Mouse (Mus musculus): ENCODE results near the gene Slc15a1. TPM values are rescaled to one million over a fixed set of nuclear protein-coding genes. Genes with fewer than 3 reads are reported as not detected.
"Not testable (repeated sequence)": the region's sequence is repeated elsewhere in the genome, so short reads cannot be mapped to it uniquely, and the experiment has no call there.

The Slc15a1 gene
- polyA plus RNA-seq, 1 experiment from 2014 or later: 0.06 TPM

DNA sequence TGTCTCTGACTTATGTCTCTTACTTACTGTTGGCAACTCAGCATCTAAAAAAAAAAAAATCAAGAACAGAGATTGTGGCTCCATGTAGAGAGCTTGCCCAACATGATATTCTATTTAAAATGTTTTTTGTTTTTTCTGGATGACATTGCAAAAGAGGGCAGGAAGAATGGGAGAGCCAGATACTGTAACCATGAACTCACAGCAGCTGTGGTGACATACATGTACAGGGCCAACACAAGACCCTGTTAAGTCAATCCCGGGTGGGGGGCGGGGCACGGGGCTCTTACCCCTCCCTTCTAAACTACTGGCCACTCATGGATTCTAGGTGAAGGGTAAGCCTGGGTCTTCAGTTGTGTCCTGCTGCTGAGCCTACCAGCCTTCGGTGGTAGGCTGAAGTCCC lies 83.1 kb downstream of the Slc15a1 start:
- no peak for ATAC-seq (ENCODE audit: low FRiP score, low read depth)
- H3K9ac ChIP-seq: no peak overlapping the region
- no peaks in the 10 kb centered on the region for H3K4me1 ChIP-seq (replicated peaks)
- no peak overlapping the region for H3K4me3 ChIP-seq
- no peaks in the 10 kb centered on the region for H3K9me3 ChIP-seq
- no peak overlapping the region for H3K27ac ChIP-seq (replicated peaks)
- no peak overlapping the region for H3K4me2 ChIP-seq
- no peaks in the 10 kb centered on the region for H3K27me3 ChIP-seq
- 91% methylated on average over 4 of the region's 4 CpGs for WGBS
- H3K36me3 ChIP-seq: no peaks in the 10 kb centered on the region

DNA sequence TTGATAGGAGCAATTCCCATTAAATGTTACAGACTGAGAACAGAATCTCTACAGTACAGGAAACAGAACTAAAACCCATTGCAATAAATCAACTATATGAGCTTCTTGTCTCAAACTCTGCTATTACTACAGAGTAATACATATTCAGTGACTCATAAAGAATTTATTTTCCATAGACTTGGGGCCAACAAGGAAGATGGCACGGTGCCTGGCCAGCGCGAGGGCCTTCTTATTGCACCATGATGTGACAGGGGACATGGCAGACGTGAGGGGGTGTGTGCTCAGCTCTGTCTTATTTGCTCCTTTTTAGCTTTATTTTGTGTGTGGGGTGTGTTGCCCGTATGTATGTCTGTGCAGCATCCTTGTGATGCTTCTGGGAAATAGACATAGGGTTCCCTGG lies 87.5 kb downstream of the Slc15a1 start:
- 84% methylated on average over 5 of the region's 5 CpGs for WGBS
- H3K9ac ChIP-seq: no peak overlapping the region
- no peak for ATAC-seq (ENCODE audit: low FRiP score, low read depth)
- no peaks in the 10 kb centered on the region for H3K9me3 ChIP-seq
- H3K4me1 ChIP-seq (replicated peaks): no peaks in the 10 kb centered on the region
- no peaks in the 10 kb centered on the region for H3K36me3 ChIP-seq
- no peak overlapping the region for H3K4me3 ChIP-seq
- H3K27me3 ChIP-seq: no peaks in the 10 kb centered on the region
- no peak overlapping the region for H3K4me2 ChIP-seq
- H3K27ac ChIP-seq (replicated peaks): no peak overlapping the region

DNA sequence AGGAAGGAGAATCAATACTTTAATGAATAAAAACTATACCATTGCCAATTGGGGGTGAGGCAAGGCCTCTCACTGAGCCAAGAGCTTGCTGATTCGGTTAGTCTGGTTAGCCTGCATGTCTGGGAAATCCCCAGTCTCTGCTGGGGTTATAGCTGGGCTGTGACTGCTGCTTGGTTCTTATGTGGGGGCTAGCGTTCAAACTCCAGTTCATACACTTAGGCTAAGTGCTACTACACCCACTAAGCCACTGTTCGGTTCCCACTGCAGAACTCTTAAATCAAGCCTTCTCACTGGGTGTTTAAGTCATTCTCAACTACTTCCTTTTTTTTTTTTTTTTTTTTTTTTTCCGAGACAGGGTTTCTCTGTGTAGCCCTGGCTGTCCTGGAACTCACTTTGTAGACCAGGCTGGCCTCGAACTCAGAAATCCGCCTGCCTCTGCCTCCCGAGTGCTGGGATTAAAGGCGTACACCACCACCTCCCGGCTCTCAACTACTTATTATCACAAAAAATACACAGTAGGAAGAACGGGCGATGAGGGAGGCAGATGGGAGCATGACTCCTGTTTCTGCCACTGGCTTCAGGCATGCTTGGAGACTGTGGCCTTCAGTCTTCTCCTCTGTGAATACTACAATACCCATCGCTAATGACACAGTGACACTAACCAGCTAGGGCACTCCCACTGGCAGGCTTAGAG lies 88.3 kb downstream of the Slc15a1 start:
- Histone ChIP-seq H3K27me3 (no peaks in the 10 kb centered on the region), H3K4me3 (no peak overlapping the region), H3K27ac (replicated peaks) (no peak overlapping the region), H3K9ac (no peak overlapping the region), H3K36me3 (no peaks in the 10 kb centered on the region), H3K9me3 (no peaks in the 10 kb centered on the region), H3K4me2 (no peak overlapping the region), H3K4me1 (replicated peaks) (no peaks in the 10 kb centered on the region)
- no peak for ATAC-seq (ENCODE audit: low FRiP score, low read depth)
- 94% methylated on average over 11 of the region's 12 CpGs for WGBS

GRCm38 (mm10) chr14:121414635-121415241 lies 90.3 kb downstream of the Slc15a1 start:
- Histone ChIP-seq H3K4me1 (replicated peaks) (no peaks in the 10 kb centered on the region), H3K27ac (replicated peaks) (no peak overlapping the region), H3K27me3 (no peaks in the 10 kb centered on the region), H3K9me3 (no peaks in the 10 kb centered on the region), H3K9ac (no peak overlapping the region), H3K4me3 (no peak overlapping the region), H3K36me3 (no peaks in the 10 kb centered on the region), H3K4me2 (no peak overlapping the region)
- ATAC-seq (ENCODE audit: low FRiP score, low read depth): no peak
- WGBS: 88% methylated on average over 6 of the region's 6 CpGs

DNA sequence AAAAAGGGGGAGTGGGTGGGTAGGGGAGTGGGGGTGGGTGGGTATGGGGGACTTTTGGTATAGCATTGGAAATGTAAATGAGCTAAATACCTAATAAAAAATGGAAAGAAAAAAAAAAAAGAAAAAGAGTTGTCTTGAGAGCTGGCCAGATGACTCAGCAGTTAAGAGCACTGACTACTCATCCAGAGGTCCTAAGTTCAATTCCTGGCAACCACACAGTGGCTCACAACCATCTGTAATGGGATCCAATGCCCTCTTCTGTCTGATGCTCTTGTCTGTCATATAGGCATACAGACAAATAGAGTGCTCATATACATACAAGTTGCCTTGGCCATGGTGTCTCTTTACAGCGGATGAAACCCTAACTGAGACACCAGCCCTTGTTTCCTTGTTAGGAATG lies 91.3 kb downstream of the Slc15a1 start:
- not testable (repeated sequence) for H3K9ac ChIP-seq; H3K4me3 ChIP-seq; H3K36me3 ChIP-seq; H3K4me2 ChIP-seq; H3K4me1 ChIP-seq (replicated peaks); H3K27me3 ChIP-seq; H3K9me3 ChIP-seq; ATAC-seq (ENCODE audit: low FRiP score, low read depth); H3K27ac ChIP-seq (replicated peaks)
- 97% methylated on average over 1 of the region's 1 CpGs for WGBS

Other genes with a start within 250 kb of the Slc15a1 start
- gene Stk24, start 125.2 kb downstream of the Slc15a1 start, polyA plus RNA-seq (2015; fragmentation: Nextera tagmentation; extraction: Ambion mirVana): 18.7 and 19.7 TPM in 2 replicates